Mouse (Mus musculus) ES-Bruce4 (cell line): ENCODE measurements at regions not wholly inside any gene's neighbourhood (a gene's known extent, or its start where the extent isn't known, plus 50 kb on each side); places are given as distances from the start of the nearest gene placed in this dataset.
A peak's percentile ranks its signal among the peaks of the same experiment; 100 is the strongest.

Experiments used
- H3K27ac ChIP-seq: 2 replicates; pipeline ENCODE4 v1.5.1; 2012; ENCODE audit warnings: low read length, inconsistent platforms; ENCODE audit not compliant: insufficient read depth
- H3K27me3 ChIP-seq: 2 replicates; pipeline ENCODE4 v1.6.1; 2012; ENCODE audit warnings: mild to moderate bottlenecking, low read length, inconsistent platforms; ENCODE audit not compliant: control insufficient read depth, poor library complexity, insufficient read depth, severe bottlenecking
- H3K36me3 ChIP-seq: 2 replicates; pipeline ENCODE4 v1.6.1; 2012; ENCODE audit warnings: inconsistent platforms, mild to moderate bottlenecking, low read length, moderate library complexity; ENCODE audit not compliant: control insufficient read depth, poor library complexity, insufficient read depth, severe bottlenecking
- H3K4me1 ChIP-seq: one replicate; pipeline ENCODE4 v1.8.1; 2011; ENCODE audit warnings: low read length; ENCODE audit not compliant: control insufficient read depth, insufficient read depth
- H3K4me3 ChIP-seq: 2 replicates; pipeline ENCODE4 v1.5.1; 2011; ENCODE audit warnings: low read depth, mild to moderate bottlenecking, low read length
- H3K9ac ChIP-seq: 2 replicates; pipeline ENCODE4 v1.6.1; 2012; ENCODE audit warnings: low read depth, mild to moderate bottlenecking, inconsistent platforms; ENCODE audit not compliant: poor library complexity, severe bottlenecking
- H3K9me3 ChIP-seq: replicated peaks from 2 replicates; pipeline ENCODE4 v1.6.1; 2012; ENCODE audit warnings: mild to moderate bottlenecking, low read length, inconsistent platforms; ENCODE audit not compliant: control insufficient read depth, poor library complexity, insufficient read depth, severe bottlenecking
- CTCF ChIP-seq: IDR thresholded peaks from one replicate; pipeline ENCODE4 v1.8.1; 2011; ENCODE audit warnings: low read depth, low read length
- EP300 ChIP-seq: IDR thresholded peaks from 2 replicates; pipeline ENCODE4 v1.6.1; 2011; ENCODE audit warnings: low read depth, low read length; ENCODE audit not compliant: insufficient read depth
- POLR2A ChIP-seq: IDR thresholded peaks from one replicate; pipeline ENCODE4 v1.8.1; 2011; ENCODE audit warnings: low read length; ENCODE audit not compliant: insufficient read depth

DNA sequence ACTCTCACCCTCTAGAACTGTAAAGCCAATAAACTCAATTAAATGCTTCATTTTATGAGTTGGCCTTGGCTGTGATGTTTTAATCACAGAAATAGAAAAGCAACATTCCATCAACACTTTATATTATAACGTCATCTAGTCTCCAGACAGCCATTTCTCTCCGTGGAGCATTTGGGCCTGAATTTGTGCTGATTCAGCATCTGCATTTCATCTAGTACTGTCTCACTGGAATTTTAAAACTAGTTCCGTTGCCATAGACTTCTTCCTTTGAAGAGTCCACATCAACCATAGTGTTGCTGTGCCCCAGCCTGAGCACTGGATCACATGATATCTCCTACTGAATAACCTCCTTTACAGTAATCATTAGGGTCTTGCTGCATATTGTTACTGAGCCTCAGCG lies 179.7 kb upstream of the Cntnap4 start:
- peaks cover 4% of the 10 kb centered on the region; the same call in 1 of the 2 replicates for H3K9me3 ChIP-seq
- no peak overlapping the region for H3K27ac ChIP-seq
- H3K36me3 ChIP-seq: no peaks in the 10 kb centered on the region
- H3K4me1 ChIP-seq: no peaks in the 10 kb centered on the region
- no peaks in the 10 kb centered on the region; the same call in 1 of the 2 replicates for H3K27me3 ChIP-seq
- TF ChIP-seq CTCF: no peak
- TF ChIP-seq POLR2A: no peak
- TF ChIP-seq EP300: no peak
- H3K9ac ChIP-seq: no peak overlapping the region
- H3K4me3 ChIP-seq: no peak overlapping the region

GRCm38 (mm10) chr8:112348323-112348722 lies 221.5 kb upstream of the Cntnap4 start:
- no peak overlapping the region for H3K27ac ChIP-seq
- TF ChIP-seq EP300 (no peak), CTCF (peak; percentile 13)
- H3K4me3 ChIP-seq: no peak overlapping the region
- H3K9me3 ChIP-seq: no peaks in the 10 kb centered on the region
- no peak overlapping the region for H3K9ac ChIP-seq
- no peaks in the 10 kb centered on the region for H3K4me1 ChIP-seq
- H3K27me3 ChIP-seq: no peaks in the 10 kb centered on the region
- H3K36me3 ChIP-seq: no peaks in the 10 kb centered on the region

DNA sequence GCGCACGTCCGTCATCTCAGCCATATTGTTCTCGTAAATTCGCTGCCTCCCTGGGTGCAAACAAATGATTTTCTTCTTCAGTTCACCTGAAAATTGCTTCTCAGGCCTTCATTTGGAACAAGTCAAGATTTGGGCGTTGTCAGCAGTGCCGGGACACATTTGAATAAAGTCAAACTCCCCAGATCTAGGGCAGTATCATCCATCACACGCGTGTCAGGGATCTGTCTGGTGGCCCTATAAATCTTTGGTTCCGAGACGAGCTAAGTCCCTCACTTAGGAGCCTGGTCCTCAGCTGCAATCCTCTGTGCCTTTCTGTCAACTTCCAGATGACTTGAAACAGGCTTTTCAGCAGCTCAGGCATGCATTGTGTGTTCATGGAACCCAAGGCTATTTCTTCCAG lies 236.7 kb upstream of the Cntnap4 start:
- H3K4me1 ChIP-seq: no peaks in the 10 kb centered on the region
- no peaks in the 10 kb centered on the region for H3K36me3 ChIP-seq
- TF ChIP-seq CTCF (no peak), EP300 (no peak), POLR2A (no peak)
- no peaks in the 10 kb centered on the region; the same call in 1 of the 2 replicates for H3K9me3 ChIP-seq
- H3K9ac ChIP-seq: no peak overlapping the region
- peaks cover 2% of the 10 kb centered on the region; the same call in 1 of the 2 replicates for H3K27me3 ChIP-seq
- no peak overlapping the region for H3K27ac ChIP-seq
- no peak overlapping the region for H3K4me3 ChIP-seq

- no peaks in the 10 kb centered on the region for H3K4me1 ChIP-seq
- H3K27me3 ChIP-seq: no peaks in the 10 kb centered on the region
- H3K27ac ChIP-seq: no peak overlapping the region
- H3K36me3 ChIP-seq: no peaks in the 10 kb centered on the region
- H3K9ac ChIP-seq: no peak overlapping the region
- H3K9me3 ChIP-seq: no peaks in the 10 kb centered on the region; the same call in 1 of the 2 replicates
- TF ChIP-seq EP300: no peak
- TF ChIP-seq CTCF: peak; percentile 30
- H3K4me3 ChIP-seq: no peak overlapping the region
Observed at GRCm38 (mm10) chr8:112332021-112332420, 237.8 kb upstream of the Cntnap4 start.

DNA sequence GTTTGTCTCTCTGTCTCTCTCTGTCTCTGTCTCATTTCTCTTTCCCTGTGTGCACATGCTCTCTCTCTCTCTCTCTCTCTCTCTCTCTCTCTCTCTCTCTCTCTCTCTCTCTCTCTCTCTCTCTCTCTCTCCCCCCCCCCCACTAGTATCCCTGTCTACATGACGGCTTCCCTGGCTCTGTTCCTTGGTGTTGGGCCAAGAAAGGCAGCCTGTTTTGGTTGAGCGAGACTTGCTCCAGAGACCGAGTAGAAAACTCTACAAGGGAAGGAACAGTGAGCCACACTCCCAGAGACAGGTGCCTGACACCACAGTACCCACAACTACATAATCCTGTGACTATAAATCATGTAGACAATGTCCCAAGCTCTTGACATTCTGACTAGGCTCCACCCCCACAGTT lies 260.0 kb upstream of the Cntnap4 start:
- Histone ChIP-seq H3K9ac (no peak overlapping the region), H3K4me1 (no peaks in the 10 kb centered on the region), H3K27me3 (no peaks in the 10 kb centered on the region), H3K4me3 (no peak overlapping the region), H3K9me3 (no peaks in the 10 kb centered on the region), H3K27ac (no peak overlapping the region), H3K36me3 (no peaks in the 10 kb centered on the region)
- TF ChIP-seq POLR2A (no peak), CTCF (no peak), EP300 (no peak)

GRCm38 (mm10) chr8:112308354-112308753 lies 261.5 kb upstream of the Cntnap4 start:
- Histone ChIP-seq H3K4me3 (no peak overlapping the region), H3K27ac (no peak overlapping the region), H3K36me3 (no peaks in the 10 kb centered on the region), H3K27me3 (no peaks in the 10 kb centered on the region), H3K9ac (no peak overlapping the region), H3K9me3 (no peaks in the 10 kb centered on the region), H3K4me1 (no peaks in the 10 kb centered on the region)
- TF ChIP-seq POLR2A (no peak), EP300 (no peak), CTCF (no peak)
